21 mouse cellular contexts compared by ENCODE assay signal in the genomic region with DNA sequence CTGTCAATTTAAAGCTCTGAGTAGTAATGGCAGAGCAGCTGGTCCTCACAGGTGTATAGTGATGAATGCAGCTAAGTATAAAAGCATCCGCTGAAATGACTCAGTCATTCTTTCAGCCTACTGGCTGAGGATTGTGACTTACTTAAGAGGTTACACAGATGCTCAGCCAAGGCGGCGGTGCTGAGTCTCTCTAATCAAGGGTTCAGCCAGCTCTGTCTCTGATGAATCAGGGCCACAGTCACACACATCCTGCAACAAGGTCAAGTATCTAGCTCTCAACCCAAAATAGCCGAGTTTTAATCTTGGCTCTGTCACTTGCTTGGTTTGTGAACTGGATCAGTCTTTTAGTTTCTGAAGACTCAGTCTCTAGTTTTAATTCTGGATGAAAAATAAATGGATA.
A peak's percentile ranks its signal among the peaks of the same experiment; 100 is the strongest.
DNase-seq lines count a peak whose midpoint lies in the region; ATAC-seq lines count a peak whose summit lies in the region.
"Had no signal": no experiment of that assay in that cellular context is flagged by ENCODE, and none has a peak within 500 bp of the region (broad histone marks: within the 10 kb centered on the region; RNA-seq: fewer than 3 reads in every experiment).

No protein-coding gene starts in this region.

- DNase-seq in adrenal gland, adult (ENCODE audit: inconsistent age in 2 of 2, low spot score in 1 of 2), result peak; percentile 67 to 86
- no peak for DNase-seq in adrenal gland, postnatal 4 days (ENCODE audit: low spot score in 2 of 2)
- DNase-seq in lung, postnatal 36 days, result peak; percentile 0
- no peak for DNase-seq in lung, postnatal 14 days
- DNase-seq in adrenal gland, adult 8-10 months, result peak; percentile 46
- DNase-seq in telencephalon, adult 2 months (ENCODE audit: low read depth, low spot score), result peak; percentile 17
- DNase-seq: cerebellum, adult 8-10 months; cerebellum, postnatal 36 days; embryo, embryonic 11 days; gastrocnemius, postnatal 25 days; heart, adult 2 months; kidney, adult 18-20 months; layer of hippocampus, adult 9-11 months; left cerebral cortex, postnatal 4 days; lung, embryonic 14.5 days; lung, postnatal 4 days; retina, postnatal 1 day; spleen, adult 18-20 months; thymus, postnatal 25 days had no signal

- no peak for ATAC-seq in cerebellum, adult (ENCODE audit: insufficient number of reproducible peaks, low FRiP score, low TSS enrichment)
- ATAC-seq: midbrain, embryonic 15.5 days had no signal

Comparison
In these comparisons a context has a peak if more than half of its experiments do, and no peak if none do; other contexts are left out.
1. DNase-seq: peak in adrenal gland, adult (2 of 2), lung, postnatal 36 days (single experiment), adrenal gland, adult 8-10 months (single experiment) and telencephalon, adult 2 months (single experiment); none in adrenal gland, postnatal 4 days (0 of 2) and lung, postnatal 14 days (single experiment).